Mouse (Mus musculus): ENCODE data around the gene Vmn2r8.

- TF ChIP-seq POLR2A (IDR thresholded peaks at IDR 0.05; ENCODE audit: extremely low read depth, insufficient read depth, low read length): no peak
- peak; percentile 21; the same call in 1 of the 2 replicates for TF ChIP-seq CTCF (IDR thresholded peaks at IDR 0.05; ENCODE audit: low read depth, low read length)
These were observed 27.5 kb upstream of the Vmn2r8 start for GRCm38 (mm10) chr5:108836156-108836555.

Measured in liver, adult 2 months (tissue).